Mouse (Mus musculus) midbrain, embryonic 13.5 days (tissue): ENCODE results near the gene Lamtor1. TPM values are rescaled to one million over a fixed set of nuclear protein-coding genes. Genes with fewer than 3 reads are reported as not detected.
A peak's percentile ranks its signal among the peaks of the same experiment; 100 is the strongest.
"Not testable (repeated sequence)": the region's sequence is repeated elsewhere in the genome, so short reads cannot be mapped to it uniquely, and the experiment has no call there.

Source experiments
- ATAC-seq: fragments of 200-750 bp; cut with Nextera tagmentation; 2 replicates; pipeline ENCODE4 v1.8.0; 2017; ENCODE audit warnings: mild to moderate bottlenecking, moderate TSS enrichment, moderate library complexity
- H3K27ac ChIP-seq: fragments of 300-500 bp; sonication (generic); 2 replicates; pipeline ENCODE4 v1.5.1; 2015; ENCODE audit warnings: inconsistent platforms, mild to moderate bottlenecking, moderate library complexity
- H3K27me3 ChIP-seq: fragments of 300-500 bp; sonication (generic); 2 replicates; pipeline ENCODE4 v1.6.1; 2015; ENCODE audit warnings: mild to moderate bottlenecking, inconsistent platforms
- H3K36me3 ChIP-seq: fragments of 300-500 bp; sonication (generic); 2 replicates; pipeline ENCODE4 v1.6.1; 2015; ENCODE audit warnings: mild to moderate bottlenecking, inconsistent platforms
- H3K4me1 ChIP-seq: fragments of 300-500 bp; sonication (generic); replicated peaks from 2 replicates; pipeline ENCODE4 v1.6.1; 2015; ENCODE audit warnings: inconsistent platforms
- H3K4me2 ChIP-seq: fragments of 300-500 bp; sonication (generic); replicated peaks from 2 replicates; pipeline ENCODE4 v1.6.1; 2015; ENCODE audit warnings: moderate library complexity, mild to moderate bottlenecking, inconsistent platforms
- H3K4me3 ChIP-seq: fragments of 300-500 bp; sonication (generic); replicated peaks from 2 replicates; pipeline ENCODE4 v1.5.1; 2015; ENCODE audit warnings: mild to moderate bottlenecking, inconsistent platforms
- H3K9ac ChIP-seq: fragments of 300-500 bp; sonication (generic); replicated peaks from 2 replicates; pipeline ENCODE4 v1.6.1; 2015; ENCODE audit warnings: mild to moderate bottlenecking, inconsistent platforms
- H3K9me3 ChIP-seq: fragments of 300-500 bp; sonication (generic); 2 replicates; pipeline ENCODE4 v1.6.1; 2016; ENCODE audit warnings: mild to moderate bottlenecking, inconsistent platforms
- WGBS: fragments of 180-500 bp; shearing (Covaris S2); methylation state at CpG from one replicate; pipeline ENCODE4 v1.1.7; 2015; 5-methylcytosine and 5-hydroxymethylcytosine counted together
- polyA plus RNA-seq: library from polyadenylated mRNA; unstranded; fragments of >200 nt; fragmentation: Nextera tagmentation; extraction: Ambion mirVana; gene quantifications from 2 replicates; pipeline ENCODE4 v1.2.1, GENCODE M21; 2015

Gene Lamtor1
- polyA plus RNA-seq, 1 experiment from 2014 or later, result 158 TPM

- Histone ChIP-seq H3K27me3 (no peaks in the 10 kb centered on the region), H3K9ac (peak within 1 kb of the TSS; percentile 83), H3K36me3 (peaks cover 37% of the 10 kb centered on the region), H3K4me3 (peak within 1 kb of the TSS; percentile 71), H3K9me3 (no peaks in the 10 kb centered on the region), H3K4me1 (peaks cover 31% of the 10 kb centered on the region), H3K27ac (peak within 1 kb of the TSS; percentile 95), H3K4me2 (peak within 1 kb of the TSS; percentile 64)
- ATAC-seq, result no peak
- 24% methylated on average over 11 of the region's 11 CpGs for whole genome bisulfite sequencing
Measured at GRCm38 (mm10) chr7:101906287-101906681, 580 bp downstream of the Lamtor1 start, which contains the start of gene Tomt. Tomt (minus strand) TSS chr7:101906359.

- Histone ChIP-seq H3K36me3 (peaks cover 37% of the 10 kb centered on the region), H3K9ac (peak overlapping the region; percentile 83), H3K27me3 (no peaks in the 10 kb centered on the region), H3K9me3 (no peaks in the 10 kb centered on the region), H3K4me3 (peak overlapping the region; percentile 71), H3K4me1 (peaks cover 31% of the 10 kb centered on the region), H3K4me2 (peak overlapping the region; percentile 64), H3K27ac (0 out of 2 replicates have a peak overlapping the region, but pooled peaks have one; percentile 1)
- no peak for ATAC-seq
- WGBS, result 85% methylated on average over 8 of the region's 8 CpGs
Measured at GRCm38 (mm10) chr7:101906696-101907095, 992 bp downstream of the Lamtor1 start.

GRCm38 (mm10) chr7:101908367-101908766 is 2.7 kb downstream of the Lamtor1 start:
- H3K27ac ChIP-seq, result no peak overlapping the region
- H3K4me2 ChIP-seq, result no peak overlapping the region
- 78% methylated on average over 4 of the region's 4 CpGs for WGBS
- H3K9ac ChIP-seq, result peak overlapping the region; percentile 48
- H3K9me3 ChIP-seq, result no peaks in the 10 kb centered on the region
- H3K4me3 ChIP-seq, result no peak overlapping the region
- ATAC-seq, result no peak
- peaks cover 31% of the 10 kb centered on the region for H3K4me1 ChIP-seq
- H3K27me3 ChIP-seq, result no peaks in the 10 kb centered on the region
- peaks cover 42% of the 10 kb centered on the region for H3K36me3 ChIP-seq

- no peak overlapping the region for H3K9ac ChIP-seq
- H3K4me2 ChIP-seq, result no peak overlapping the region
- H3K4me3 ChIP-seq, result no peak overlapping the region
- H3K4me1 ChIP-seq, result peaks cover 26% of the 10 kb centered on the region
- no peak overlapping the region for H3K27ac ChIP-seq
- H3K36me3 ChIP-seq, result peaks cover 55% of the 10 kb centered on the region
- H3K9me3 ChIP-seq, result no peaks in the 10 kb centered on the region
- WGBS, result 93% methylated on average over 4 of the region's 4 CpGs
- no peak for ATAC-seq
- no peaks in the 10 kb centered on the region for H3K27me3 ChIP-seq
Measured at GRCm38 (mm10) chr7:101910138-101910537, 4.4 kb downstream of the Lamtor1 start.

GRCm38 (mm10) chr7:101911982-101912381 is 6.3 kb downstream of the Lamtor1 start:
- Histone ChIP-seq H3K27me3 (no peaks in the 10 kb centered on the region), H3K4me2 (no peak overlapping the region), H3K4me3 (no peak overlapping the region), H3K36me3 (peaks cover 57% of the 10 kb centered on the region), H3K9me3 (no peaks in the 10 kb centered on the region), H3K4me1 (peaks cover 17% of the 10 kb centered on the region), H3K27ac (no peak overlapping the region), H3K9ac (no peak overlapping the region)
- no peak for ATAC-seq
- 57% methylated on average over 3 of the region's 3 CpGs for WGBS

GRCm38 (mm10) chr7:101918071-101918470 is 12.4 kb downstream of the Lamtor1 start:
- 17% methylated on average over 1 of the region's 1 CpGs for WGBS
- Histone ChIP-seq H3K9me3 (no peaks in the 10 kb centered on the region), H3K36me3 (peaks cover 18% of the 10 kb centered on the region), H3K4me3 (no peak overlapping the region), H3K4me1 (no peaks in the 10 kb centered on the region), H3K9ac (no peak overlapping the region), H3K27ac (no peak overlapping the region), H3K4me2 (no peak overlapping the region), H3K27me3 (no peaks in the 10 kb centered on the region)
- peak; percentile 87 for ATAC-seq

- not testable (repeated sequence) for H3K27me3 ChIP-seq, H3K9me3 ChIP-seq, H3K4me2 ChIP-seq, H3K27ac ChIP-seq, H3K36me3 ChIP-seq, ATAC-seq, H3K4me3 ChIP-seq, H3K9ac ChIP-seq, H3K4me1 ChIP-seq
Measured at GRCm38 (mm10) chr7:101925892-101926291, 20.2 kb downstream of the Lamtor1 start.

GRCm38 (mm10) chr7:101928093-101928492 is 22.4 kb downstream of the Lamtor1 start:
- H3K27me3 ChIP-seq, result no peaks in the 10 kb centered on the region
- ATAC-seq, result no peak
- peaks cover 3% of the 10 kb centered on the region; the same call in 1 of the 2 replicates for H3K9me3 ChIP-seq
- no peaks in the 10 kb centered on the region for H3K36me3 ChIP-seq
- H3K27ac ChIP-seq, result no peak overlapping the region
- H3K4me2 ChIP-seq, result no peak overlapping the region
- no peak overlapping the region for H3K9ac ChIP-seq
- 90% methylated on average over 3 of the region's 3 CpGs for WGBS
- no peak overlapping the region for H3K4me3 ChIP-seq
- peaks cover 8% of the 10 kb centered on the region for H3K4me1 ChIP-seq

GRCm38 (mm10) chr7:101932551-101932950 is 26.8 kb downstream of the Lamtor1 start:
- 98% methylated on average over 1 of the region's 1 CpGs for WGBS
- no peak for ATAC-seq
- peak overlapping the region; percentile 84 for H3K4me2 ChIP-seq

GRCm38 (mm10) chr7:101933300-101933699 is 27.6 kb downstream of the Lamtor1 start:
- Histone ChIP-seq H3K9ac (peak overlapping the region; percentile 80), H3K9me3 (no peaks in the 10 kb centered on the region), H3K27ac (peak overlapping the region; percentile 44), H3K36me3 (no peaks in the 10 kb centered on the region), H3K27me3 (no peaks in the 10 kb centered on the region), H3K4me2 (peak overlapping the region; percentile 84), H3K4me3 (peak overlapping the region; percentile 74), H3K4me1 (peaks cover 34% of the 10 kb centered on the region)
- WGBS, result 9% methylated on average over 15 of the region's 15 CpGs
- ATAC-seq, result peak; percentile 41

More at GRCm38 (mm10) chr7:101932551-101932950, 26.8 kb downstream of the Lamtor1 start:
- Histone ChIP-seq H3K27me3 (no peaks in the 10 kb centered on the region), H3K27ac (no peak overlapping the region), H3K36me3 (no peaks in the 10 kb centered on the region), H3K4me1 (peaks cover 34% of the 10 kb centered on the region), H3K9me3 (no peaks in the 10 kb centered on the region), H3K9ac (no peak overlapping the region), H3K4me3 (peak overlapping the region; percentile 74)

GRCm38 (mm10) chr7:101933751-101934240 is 28.1 kb downstream of the Lamtor1 start, which contains the start of the genes Lrrc51 and Numa1:
Lrrc51 (minus strand) TSS chr7:101933895.
Numa1 (plus strand) TSS chr7:101934111.
- Histone ChIP-seq H3K27ac (peak within 1 kb of the TSS; percentile 57), H3K4me2 (peak within 1 kb of the TSS; percentile 84), H3K36me3 (no peaks in the 10 kb centered on the region), H3K9me3 (no peaks in the 10 kb centered on the region), H3K4me1 (peaks cover 34% of the 10 kb centered on the region), H3K9ac (peak within 1 kb of the TSS; percentile 80), H3K27me3 (no peaks in the 10 kb centered on the region), H3K4me3 (peak within 1 kb of the TSS; percentile 74)
- peak; percentile 99 for ATAC-seq
- under 1% methylated on average over 40 of the region's 40 CpGs for WGBS

- Histone ChIP-seq H3K4me1 (peaks cover 34% of the 10 kb centered on the region), H3K9ac (no peak overlapping the region), H3K36me3 (0 out of 2 replicates have a peak, but pooled peaks cover 4% of the 10 kb centered on the region), H3K4me3 (peak overlapping the region; percentile 8; the same call in 1 of the 2 replicates), H3K27ac (no peak overlapping the region), H3K4me2 (peak overlapping the region; percentile 67; the same call in 1 of the 2 replicates), H3K9me3 (no peaks in the 10 kb centered on the region), H3K27me3 (no peaks in the 10 kb centered on the region)
- WGBS, result 93% methylated on average over 4 of the region's 4 CpGs
- ATAC-seq, result no peak
Measured at GRCm38 (mm10) chr7:101935957-101936356, 30.3 kb downstream of the Lamtor1 start.

GRCm38 (mm10) chr7:101936996-101937395 is 31.3 kb downstream of the Lamtor1 start:
- no peak overlapping the region for H3K9ac ChIP-seq

More at GRCm38 (mm10) chr7:101936996-101937395, 31.3 kb downstream of the Lamtor1 start:
- Histone ChIP-seq H3K36me3 (0 out of 2 replicates have a peak, but pooled peaks cover 4% of the 10 kb centered on the region), H3K27me3 (no peaks in the 10 kb centered on the region), H3K27ac (no peak overlapping the region), H3K9me3 (no peaks in the 10 kb centered on the region), H3K4me3 (no peak overlapping the region), H3K4me2 (no peak overlapping the region), H3K4me1 (peaks cover 34% of the 10 kb centered on the region)
- WGBS, result 96% methylated on average over 4 of the region's 4 CpGs
- no peak for ATAC-seq
